Mouse (Mus musculus) embryonic facial prominence, embryonic 10.5 days (tissue): ENCODE data around the gene Gja4. TPM values are rescaled to one million over a fixed set of nuclear protein-coding genes. Genes with fewer than 3 reads are reported as not detected.

Experiments
- DNase-seq: peaks from one replicate; pipeline ENCODE4 v3.0.0-alpha.2; 2017; ENCODE audit warnings: low spot score
- H3K27ac ChIP-seq: fragments of 300-500 bp; sonication (generic); replicated peaks from 2 replicates; pipeline ENCODE4 v1.5.1; 2016; ENCODE audit warnings: mild to moderate bottlenecking
- H3K27me3 ChIP-seq: fragments of 300-500 bp; sonication (generic); replicated peaks from 2 replicates; pipeline ENCODE4 v1.6.1; 2016; ENCODE audit warnings: low read depth, mild to moderate bottlenecking; ENCODE audit not compliant: poor library complexity, severe bottlenecking
- H3K36me3 ChIP-seq: fragments of 300-500 bp; sonication (generic); replicated peaks from 2 replicates; pipeline ENCODE4 v1.6.1; 2016; ENCODE audit warnings: mild to moderate bottlenecking, moderate library complexity
- H3K4me1 ChIP-seq: fragments of 300-500 bp; sonication (generic); 2 replicates; pipeline ENCODE4 v1.6.1; 2016
- H3K4me3 ChIP-seq: fragments of 300-500 bp; sonication (generic); 2 replicates; pipeline ENCODE4 v1.5.1; 2016; ENCODE audit warnings: mild to moderate bottlenecking, moderate library complexity
- H3K9me3 ChIP-seq: fragments of 300-500 bp; sonication (generic); 2 replicates; pipeline ENCODE4 v1.6.1; 2016; ENCODE audit warnings: mild to moderate bottlenecking
- WGBS: fragments of 180-500 bp; shearing (Covaris S2); methylation state at CpG from one replicate; pipeline ENCODE4 v1.1.7; 2016; 5-methylcytosine and 5-hydroxymethylcytosine counted together
- polyA plus RNA-seq: library from polyadenylated mRNA; unstranded; fragments of >200 nt; fragmentation: Nextera tagmentation; extraction: Ambion mirVana; gene quantifications from 2 replicates; pipeline ENCODE4 v1.2.1, GENCODE M21; 2016

Gja4 gene
- polyA plus RNA-seq, 1 experiment from 2014 or later: 12.5 TPM

GRCm38 (mm10) chr4:127331171-127331570 is 17.3 kb upstream of the Gja4 start:
- Histone ChIP-seq H3K36me3 (no peaks in the 10 kb centered on the region), H3K9me3 (no peaks in the 10 kb centered on the region), H3K4me1 (peaks cover 42% of the 10 kb centered on the region), H3K27ac (no peak overlapping the region), H3K4me3 (peak overlapping the region; percentile 49), H3K27me3 (peaks cover 73% of the 10 kb centered on the region)
- DNase-seq: no peak
- 17% methylated on average over 13 of the region's 13 CpGs for WGBS

- no peaks in the 10 kb centered on the region for H3K36me3 ChIP-seq
- no peaks in the 10 kb centered on the region for H3K9me3 ChIP-seq
- H3K4me1 ChIP-seq: peaks cover 42% of the 10 kb centered on the region
- peak; percentile 52 for DNase-seq
- peak within 1 kb of the TSS; percentile 76 for H3K27ac ChIP-seq
- peak within 1 kb of the TSS; percentile 49 for H3K4me3 ChIP-seq
- 1% methylated on average over 49 of the region's 49 CpGs for WGBS
- peaks cover 80% of the 10 kb centered on the region for H3K27me3 ChIP-seq
Observed at GRCm38 (mm10) chr4:127330181-127331100, 16.6 kb upstream of the Gja4 start, which contains the start of gene Gjb3. Gene Gjb3, minus strand, starts transcription at chr4:127330844.

GRCm38 (mm10) chr4:127329751-127330150 is 15.9 kb upstream of the Gja4 start:
- H3K27me3 ChIP-seq: peaks cover 86% of the 10 kb centered on the region
- H3K27ac ChIP-seq: no peak overlapping the region; the same call in 1 of the 2 replicates
- peaks cover 47% of the 10 kb centered on the region for H3K4me1 ChIP-seq
- DNase-seq: no peak
- H3K36me3 ChIP-seq: no peaks in the 10 kb centered on the region
- 1% methylated on average over 13 of the region's 13 CpGs for WGBS
- H3K9me3 ChIP-seq: no peaks in the 10 kb centered on the region
- peak overlapping the region; percentile 49 for H3K4me3 ChIP-seq

- Histone ChIP-seq H3K4me3 (no peak overlapping the region; the same call in 1 of the 2 replicates), H3K4me1 (peaks cover 47% of the 10 kb centered on the region), H3K27me3 (peaks cover 80% of the 10 kb centered on the region), H3K27ac (no peak overlapping the region; the same call in 1 of the 2 replicates), H3K36me3 (no peaks in the 10 kb centered on the region), H3K9me3 (no peaks in the 10 kb centered on the region)
- no peak for DNase-seq
- WGBS: 7% methylated on average over 3 of the region's 3 CpGs
Observed at GRCm38 (mm10) chr4:127329046-127329445, 15.2 kb upstream of the Gja4 start.

- peaks cover 47% of the 10 kb centered on the region for H3K4me1 ChIP-seq
- H3K9me3 ChIP-seq: no peaks in the 10 kb centered on the region
- no peak for DNase-seq
- H3K27me3 ChIP-seq: peaks cover 78% of the 10 kb centered on the region
- H3K36me3 ChIP-seq: no peaks in the 10 kb centered on the region
- WGBS: 70% methylated on average over 7 of the region's 7 CpGs
- no peak overlapping the region for H3K4me3 ChIP-seq
- H3K27ac ChIP-seq: no peak overlapping the region
Observed at GRCm38 (mm10) chr4:127328378-127328777, 14.5 kb upstream of the Gja4 start.

- Histone ChIP-seq H3K36me3 (no peaks in the 10 kb centered on the region), H3K4me1 (peaks cover 47% of the 10 kb centered on the region), H3K4me3 (no peak overlapping the region), H3K27me3 (peaks cover 73% of the 10 kb centered on the region), H3K9me3 (no peaks in the 10 kb centered on the region), H3K27ac (no peak overlapping the region)
- DNase-seq: no peak
- WGBS: 78% methylated on average over 6 of the region's 6 CpGs
Observed at GRCm38 (mm10) chr4:127327749-127328148, 13.9 kb upstream of the Gja4 start.

GRCm38 (mm10) chr4:127327258-127327657 is 13.4 kb upstream of the Gja4 start:
- 76% methylated on average over 7 of the region's 7 CpGs for WGBS

GRCm38 (mm10) chr4:127325276-127325675 is 11.4 kb upstream of the Gja4 start:
- Histone ChIP-seq H3K4me1 (peaks cover 30% of the 10 kb centered on the region), H3K4me3 (no peak overlapping the region), H3K9me3 (no peaks in the 10 kb centered on the region), H3K27me3 (peaks cover 48% of the 10 kb centered on the region), H3K27ac (no peak overlapping the region), H3K36me3 (no peaks in the 10 kb centered on the region)
- DNase-seq: no peak
- 90% methylated on average over 5 of the region's 5 CpGs for WGBS

More at GRCm38 (mm10) chr4:127327258-127327657, 13.4 kb upstream of the Gja4 start:
- no peak for DNase-seq
- H3K4me1 ChIP-seq: peaks cover 47% of the 10 kb centered on the region
- H3K36me3 ChIP-seq: no peaks in the 10 kb centered on the region
- H3K27me3 ChIP-seq: peaks cover 68% of the 10 kb centered on the region
- H3K27ac ChIP-seq: no peak overlapping the region
- no peaks in the 10 kb centered on the region for H3K9me3 ChIP-seq
- H3K4me3 ChIP-seq: no peak overlapping the region

- Histone ChIP-seq H3K9me3 (no peaks in the 10 kb centered on the region), H3K36me3 (no peaks in the 10 kb centered on the region), H3K4me3 (no peak overlapping the region), H3K4me1 (peaks cover 25% of the 10 kb centered on the region), H3K27me3 (peaks cover 43% of the 10 kb centered on the region), H3K27ac (no peak overlapping the region)
- peak; percentile 88 for DNase-seq
- 9% methylated on average over 6 of the region's 6 CpGs for WGBS
Observed at GRCm38 (mm10) chr4:127324759-127325158, 10.9 kb upstream of the Gja4 start.

- DNase-seq: no peak
- no peaks in the 10 kb centered on the region for H3K36me3 ChIP-seq
Observed at GRCm38 (mm10) chr4:127324296-127324695, 10.5 kb upstream of the Gja4 start.

GRCm38 (mm10) chr4:127323651-127324050 is 9.8 kb upstream of the Gja4 start:
- WGBS: 89% methylated on average over 3 of the region's 3 CpGs
- no peak for DNase-seq
- Histone ChIP-seq H3K4me3 (no peak overlapping the region), H3K4me1 (peaks cover 15% of the 10 kb centered on the region; the same call in 1 of the 2 replicates), H3K27ac (no peak overlapping the region), H3K9me3 (no peaks in the 10 kb centered on the region), H3K36me3 (no peaks in the 10 kb centered on the region), H3K27me3 (peaks cover 32% of the 10 kb centered on the region)

More at GRCm38 (mm10) chr4:127324296-127324695, 10.5 kb upstream of the Gja4 start:
- H3K4me3 ChIP-seq: no peak overlapping the region
- no peaks in the 10 kb centered on the region for H3K9me3 ChIP-seq
- peaks cover 39% of the 10 kb centered on the region for H3K27me3 ChIP-seq
- H3K4me1 ChIP-seq: peaks cover 20% of the 10 kb centered on the region
- no peak overlapping the region for H3K27ac ChIP-seq
- WGBS: 80% methylated on average over 10 of the region's 10 CpGs

- H3K27me3 ChIP-seq: peaks cover 18% of the 10 kb centered on the region
- 7% methylated on average over 3 of the region's 3 CpGs for WGBS
- H3K4me3 ChIP-seq: no peak overlapping the region
- H3K36me3 ChIP-seq: no peaks in the 10 kb centered on the region
- peak; percentile 66 for DNase-seq
- H3K4me1 ChIP-seq: no peaks in the 10 kb centered on the region; the same call in 1 of the 2 replicates
- no peaks in the 10 kb centered on the region for H3K9me3 ChIP-seq
- no peak overlapping the region for H3K27ac ChIP-seq
Observed at GRCm38 (mm10) chr4:127319613-127320012, 5.8 kb upstream of the Gja4 start.

- H3K27ac ChIP-seq: no peak overlapping the region
- H3K9me3 ChIP-seq: no peaks in the 10 kb centered on the region
- 57% methylated on average over 4 of the region's 4 CpGs for WGBS
- H3K27me3 ChIP-seq: peaks cover 42% of the 10 kb centered on the region
- H3K4me1 ChIP-seq: peaks cover 24% of the 10 kb centered on the region
- DNase-seq: no peak
- no peak overlapping the region for H3K4me3 ChIP-seq
- no peaks in the 10 kb centered on the region for H3K36me3 ChIP-seq
Observed at GRCm38 (mm10) chr4:127317143-127317542, 3.3 kb upstream of the Gja4 start.
